Mouse (Mus musculus) lung, adult 2 months (tissue): ENCODE measurements around the gene Klhl3. TPM values are rescaled to one million over a fixed set of nuclear protein-coding genes. Genes with fewer than 3 reads are reported as not detected.

Source experiments
- DNase-seq: peaks from one replicate; pipeline ENCODE4 v3.0.0; 2022
- H3K4me1 ChIP-seq: fragments of 200-500 bp; 2 replicates; pipeline ENCODE4 v1.6.1; 2011; ENCODE audit warnings: low read length; ENCODE audit not compliant: control insufficient read depth, insufficient read depth
- H3K4me3 ChIP-seq: fragments of 200-500 bp; replicated peaks from 2 replicates; pipeline ENCODE3; 2011; ENCODE audit warnings: low read depth, mild to moderate bottlenecking, control low read depth, low read length; ENCODE audit errors: extremely low read depth
- CTCF ChIP-seq: fragments of 200-500 bp; IDR thresholded peaks from 2 replicates; pipeline ENCODE4 v1.5.1; 2011; ENCODE audit warnings: mild to moderate bottlenecking, low read length, control low read depth; ENCODE audit not compliant: insufficient read depth
- POLR2A ChIP-seq: fragments of 200-500 bp; IDR thresholded peaks from 2 replicates; pipeline ENCODE4 v1.6.1; 2011; ENCODE audit warnings: low read depth, mild to moderate bottlenecking, control low read depth, low read length, borderline replicate concordance; ENCODE audit errors: extremely low read depth
- WGBS: fragments of 180-500 bp; shearing (Covaris S2); methylation state at CpG from one replicate; pipeline ENCODE4 v1.1.7; 2018; 5-methylcytosine and 5-hydroxymethylcytosine counted together
- polyA plus RNA-seq: library from polyadenylated mRNA; depleted of rRNA; stranded (reverse); fragments of >200 nt; gene quantifications from 2 replicates; pipeline ENCODE4 v1.2.3, GENCODE M21; 2012

Klhl3 gene
- polyA plus RNA-seq, 1 experiment: 1.8 TPM

- 41% methylated on average over 2 of the region's 2 CpGs for WGBS
- H3K4me3 ChIP-seq: no peak overlapping the region
- no peak for DNase-seq
- TF ChIP-seq CTCF: no peak
- TF ChIP-seq POLR2A: no peak
- H3K4me1 ChIP-seq: peaks cover 2% of the 10 kb centered on the region
Measured at GRCm38 (mm10) chr13:58124989-58125388, 11.6 kb upstream of the Klhl3 start.

- no peak for DNase-seq
- 81% methylated on average over 3 of the region's 3 CpGs for WGBS
- Histone ChIP-seq H3K4me3 (no peak overlapping the region), H3K4me1 (no peaks in the 10 kb centered on the region; the same call in 1 of the 2 replicates)
- TF ChIP-seq POLR2A: no peak
- TF ChIP-seq CTCF: no peak
Measured at GRCm38 (mm10) chr13:58124278-58124677, 10.9 kb upstream of the Klhl3 start.

- DNase-seq: no peak
- H3K4me1 ChIP-seq: no peaks in the 10 kb centered on the region; the same call in 1 of the 2 replicates
- no peak overlapping the region for H3K4me3 ChIP-seq
- WGBS: 47% methylated on average over 8 of the region's 8 CpGs
- TF ChIP-seq CTCF (no peak), POLR2A (no peak)
Measured at GRCm38 (mm10) chr13:58123381-58123780, 10.0 kb upstream of the Klhl3 start.

- Histone ChIP-seq H3K4me3 (no peak overlapping the region), H3K4me1 (no peaks in the 10 kb centered on the region; the same call in 1 of the 2 replicates)
- no peak for DNase-seq
- TF ChIP-seq POLR2A (no peak), CTCF (no peak)
- 30% methylated on average over 10 of the region's 10 CpGs for WGBS
Measured at GRCm38 (mm10) chr13:58122786-58123297, 9.4 kb upstream of the Klhl3 start.

- 41% methylated on average over 8 of the region's 8 CpGs for WGBS
- Histone ChIP-seq H3K4me1 (peaks cover 6% of the 10 kb centered on the region; the same call in 1 of the 2 replicates), H3K4me3 (no peak overlapping the region)
- peak; percentile 77 for TF ChIP-seq CTCF
- no peak for TF ChIP-seq POLR2A
- peak; percentile 73 for DNase-seq
Measured at GRCm38 (mm10) chr13:58117318-58118017, 4.1 kb upstream of the Klhl3 start.

- Histone ChIP-seq H3K4me1 (peaks cover 6% of the 10 kb centered on the region; the same call in 1 of the 2 replicates), H3K4me3 (no peak overlapping the region)
- TF ChIP-seq POLR2A (no peak), CTCF (no peak)
- no peak for DNase-seq
- 70% methylated on average over 2 of the region's 2 CpGs for WGBS
Measured at GRCm38 (mm10) chr13:58116801-58117200, 3.4 kb upstream of the Klhl3 start.

GRCm38 (mm10) chr13:58115227-58115626, 1.8 kb upstream of the Klhl3 start:
- TF ChIP-seq POLR2A (no peak), CTCF (no peak)
- H3K4me1 ChIP-seq: peaks cover 6% of the 10 kb centered on the region; the same call in 1 of the 2 replicates
- no peak overlapping the region for H3K4me3 ChIP-seq
- WGBS: 14% methylated on average over 13 of the region's 13 CpGs
- no peak for DNase-seq

- TF ChIP-seq POLR2A (no peak), CTCF (no peak)
- no peak for DNase-seq
- peaks cover 6% of the 10 kb centered on the region; the same call in 1 of the 2 replicates for H3K4me1 ChIP-seq
- WGBS: 7% methylated on average over 11 of the region's 11 CpGs
- peak overlapping the region; percentile 62 for H3K4me3 ChIP-seq
Measured at GRCm38 (mm10) chr13:58112601-58113041, 771 bp downstream of the Klhl3 start.

GRCm38 (mm10) chr13:58112191-58112590, 1.2 kb downstream of the Klhl3 start:
- Histone ChIP-seq H3K4me3 (no peak overlapping the region), H3K4me1 (peaks cover 6% of the 10 kb centered on the region; the same call in 1 of the 2 replicates)
- no peak for DNase-seq
- 52% methylated on average over 10 of the region's 10 CpGs for WGBS
- no peak for TF ChIP-seq CTCF
- TF ChIP-seq POLR2A: no peak

- H3K4me1 ChIP-seq: peaks cover 6% of the 10 kb centered on the region; the same call in 1 of the 2 replicates
- H3K4me3 ChIP-seq: no peak overlapping the region
- TF ChIP-seq CTCF: no peak
- TF ChIP-seq POLR2A: no peak
- DNase-seq: no peak
- 95% methylated on average over 6 of the region's 6 CpGs for WGBS
Measured at GRCm38 (mm10) chr13:58111306-58111705, 2.1 kb downstream of the Klhl3 start.
